Mouse (Mus musculus): ENCODE measurements around the gene Sipa1l2. TPM values are rescaled to one million over a fixed set of nuclear protein-coding genes. Genes with fewer than 3 reads are reported as not detected.

Sipa1l2 gene
- polyA plus RNA-seq, 1 experiment from 2014 or later: 4.7 TPM

DNA sequence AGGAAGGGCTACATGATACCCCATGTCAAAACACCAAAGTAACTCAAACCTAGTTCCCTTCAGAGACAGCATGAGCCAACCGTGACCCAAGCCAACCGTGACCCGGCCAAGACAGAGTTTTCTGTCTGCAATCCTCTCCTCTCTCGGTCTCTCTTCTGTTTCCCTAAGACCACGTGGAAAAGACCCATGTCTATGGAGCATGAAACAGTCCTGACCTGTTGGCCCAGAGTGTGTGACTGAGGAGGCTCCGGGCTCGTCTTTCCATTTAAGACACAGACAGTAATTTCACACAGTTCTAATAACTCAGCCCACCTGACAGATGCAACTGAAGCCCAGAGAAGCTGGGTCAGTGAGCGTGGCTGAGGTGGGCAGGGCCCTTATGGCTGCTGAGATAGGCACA, 65.8 kb downstream of the Sipa1l2 start:
- DNase-seq (ENCODE audit: low spot score): no peak
- Histone ChIP-seq H3K9me3 (ENCODE audit: control insufficient read depth, low read length) (no peaks in the 10 kb centered on the region), H3K4me2 (no peak overlapping the region), H3K27me3 (replicated peaks; ENCODE audit: control insufficient read depth, insufficient read depth, low read length) (no peaks in the 10 kb centered on the region), H3K27ac (ENCODE audit: low read depth, low read length) (no peak overlapping the region), H3K9ac (ENCODE audit: low read depth, low read length) (no peak overlapping the region), H3K4me1 (replicated peaks; ENCODE audit: control insufficient read depth, insufficient read depth, low read length) (0 out of 2 replicates have a peak, but pooled peaks cover 16% of the 10 kb centered on the region), H3K4me3 (ENCODE audit: low read depth, low read length) (no peak overlapping the region), H3K36me3 (ENCODE audit: control insufficient read depth, insufficient read depth, low read length) (no peaks in the 10 kb centered on the region)
- 74% methylated on average over 8 of the region's 8 CpGs for WGBS
- no peak for ATAC-seq (replicated peaks; ENCODE audit: low FRiP score)

DNA sequence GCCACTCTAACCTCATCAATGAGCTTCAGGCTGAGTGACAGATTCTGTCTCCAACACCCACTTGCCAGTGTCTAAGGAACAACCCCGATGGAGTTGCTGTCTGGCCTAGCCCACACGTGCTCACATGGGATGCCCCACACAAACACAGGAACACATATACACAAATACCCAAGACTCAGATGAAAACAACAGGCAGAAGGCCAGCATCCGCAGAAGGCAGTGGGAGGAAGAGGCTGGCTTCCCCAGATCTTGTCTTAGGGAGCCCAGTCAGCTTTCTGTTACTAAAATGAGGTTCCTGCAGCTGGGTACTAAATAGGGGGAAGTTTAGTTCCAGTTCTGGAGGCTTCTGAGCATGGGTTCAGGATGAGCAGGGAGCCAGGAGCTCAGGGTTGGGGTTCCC, 66.8 kb downstream of the Sipa1l2 start:
- H3K4me1 ChIP-seq (replicated peaks; ENCODE audit: control insufficient read depth, insufficient read depth, low read length): 0 out of 2 replicates have a peak, but pooled peaks cover 18% of the 10 kb centered on the region
- no peak overlapping the region for H3K4me2 ChIP-seq
- no peaks in the 10 kb centered on the region for H3K27me3 ChIP-seq (replicated peaks; ENCODE audit: control insufficient read depth, insufficient read depth, low read length)
- ATAC-seq (replicated peaks; ENCODE audit: low FRiP score) (no peak), DNase-seq (ENCODE audit: low spot score) (no peak)
- 74% methylated on average over 3 of the region's 3 CpGs for WGBS
- H3K27ac ChIP-seq (ENCODE audit: low read depth, low read length): no peak overlapping the region
- no peaks in the 10 kb centered on the region for H3K9me3 ChIP-seq (ENCODE audit: control insufficient read depth, low read length)
- no peaks in the 10 kb centered on the region for H3K36me3 ChIP-seq (ENCODE audit: control insufficient read depth, insufficient read depth, low read length)
- no peak overlapping the region for H3K9ac ChIP-seq (ENCODE audit: low read depth, low read length)
- no peak overlapping the region for H3K4me3 ChIP-seq (ENCODE audit: low read depth, low read length)

DNA sequence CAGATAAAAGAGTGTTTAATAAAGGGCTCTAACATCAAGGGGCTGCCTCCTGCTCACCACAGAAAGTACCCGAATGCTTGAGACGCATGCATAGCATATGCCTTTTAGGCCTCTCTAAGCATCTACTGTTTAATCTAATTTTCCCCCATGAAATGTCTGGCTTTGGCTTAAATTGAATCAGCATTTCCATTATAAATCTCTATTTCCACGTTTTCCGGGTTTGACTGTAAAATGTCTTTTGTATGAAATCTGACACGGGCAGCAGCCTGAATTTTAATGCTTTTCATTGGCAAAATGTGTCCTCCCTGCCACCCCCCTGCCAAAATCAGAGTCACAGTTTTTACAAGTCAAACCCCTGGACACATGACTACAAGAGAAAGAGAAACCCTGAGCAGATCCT, 69.6 kb downstream of the Sipa1l2 start:
- 72% methylated on average over 5 of the region's 5 CpGs for WGBS
- Histone ChIP-seq H3K36me3 (ENCODE audit: control insufficient read depth, insufficient read depth, low read length) (no peaks in the 10 kb centered on the region), H3K4me3 (ENCODE audit: low read depth, low read length) (no peak overlapping the region), H3K4me2 (no peak overlapping the region), H3K4me1 (replicated peaks; ENCODE audit: control insufficient read depth, insufficient read depth, low read length) (0 out of 2 replicates have a peak, but pooled peaks cover 15% of the 10 kb centered on the region), H3K9me3 (ENCODE audit: control insufficient read depth, low read length) (no peaks in the 10 kb centered on the region), H3K27me3 (replicated peaks; ENCODE audit: control insufficient read depth, insufficient read depth, low read length) (no peaks in the 10 kb centered on the region), H3K9ac (ENCODE audit: low read depth, low read length) (no peak overlapping the region), H3K27ac (ENCODE audit: low read depth, low read length) (no peak overlapping the region)
- no peak for DNase-seq (ENCODE audit: low spot score)
- no peak for ATAC-seq (replicated peaks; ENCODE audit: low FRiP score)

DNA sequence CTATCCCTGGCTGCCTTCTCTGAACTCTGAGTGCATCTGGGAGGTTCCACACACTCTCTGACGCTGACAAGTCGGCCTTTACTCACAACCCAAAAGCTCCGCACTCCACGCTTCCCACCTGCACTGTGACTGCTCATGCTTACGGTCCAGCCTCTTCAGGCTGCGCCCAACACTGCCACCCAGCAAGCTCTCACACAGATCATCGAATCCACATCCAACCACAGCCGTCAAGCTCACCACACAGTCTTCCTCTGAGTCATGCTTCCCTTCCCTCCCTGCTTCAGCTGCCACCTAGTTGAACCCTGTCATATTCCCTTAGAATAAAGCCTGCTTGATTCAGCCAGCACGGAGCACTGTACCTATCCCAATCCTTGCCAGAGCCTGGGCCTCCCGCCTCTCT, 71.1 kb downstream of the Sipa1l2 start:
- WGBS: 58% methylated on average over 10 of the region's 10 CpGs
- no peaks in the 10 kb centered on the region for H3K9me3 ChIP-seq (ENCODE audit: control insufficient read depth, low read length)
- H3K27me3 ChIP-seq (replicated peaks; ENCODE audit: control insufficient read depth, insufficient read depth, low read length): no peaks in the 10 kb centered on the region
- no peak overlapping the region for H3K27ac ChIP-seq (ENCODE audit: low read depth, low read length)
- 0 out of 2 replicates have a peak, but pooled peaks cover 3% of the 10 kb centered on the region for H3K4me1 ChIP-seq (replicated peaks; ENCODE audit: control insufficient read depth, insufficient read depth, low read length)
- no peak overlapping the region for H3K9ac ChIP-seq (ENCODE audit: low read depth, low read length)
- no peak for DNase-seq (ENCODE audit: low spot score)
- no peak overlapping the region for H3K4me2 ChIP-seq
- no peaks in the 10 kb centered on the region for H3K36me3 ChIP-seq (ENCODE audit: control insufficient read depth, insufficient read depth, low read length)
- no peak for ATAC-seq (replicated peaks; ENCODE audit: low FRiP score)
- no peak overlapping the region for H3K4me3 ChIP-seq (ENCODE audit: low read depth, low read length)

DNA sequence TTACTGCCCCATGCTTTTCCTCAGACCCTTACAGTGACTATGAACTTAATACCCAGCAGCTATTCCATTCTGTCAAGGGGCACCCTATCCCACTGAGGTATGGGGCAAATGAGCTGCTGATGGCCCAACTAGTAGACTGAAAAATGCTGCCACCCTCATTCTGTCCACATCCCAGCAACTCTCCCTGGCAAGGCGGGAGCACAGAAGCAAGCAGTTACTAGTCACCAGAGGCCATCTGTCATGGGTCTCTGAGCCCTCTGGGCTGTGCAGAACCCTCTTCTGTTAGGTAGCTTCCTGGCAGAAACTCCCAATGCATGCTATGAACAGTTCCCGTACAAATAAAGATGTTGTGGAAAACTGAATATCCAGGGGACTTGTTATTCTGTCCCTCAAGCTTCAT, 74.1 kb downstream of the Sipa1l2 start:
- no peak for DNase-seq (ENCODE audit: low spot score)
- Histone ChIP-seq H3K36me3 (ENCODE audit: control insufficient read depth, insufficient read depth, low read length) (no peaks in the 10 kb centered on the region), H3K27ac (ENCODE audit: low read depth, low read length) (no peak overlapping the region), H3K9ac (ENCODE audit: low read depth, low read length) (no peak overlapping the region), H3K4me1 (replicated peaks; ENCODE audit: control insufficient read depth, insufficient read depth, low read length) (peaks cover 8% of the 10 kb centered on the region; the same call in 1 of the 2 replicates), H3K4me3 (ENCODE audit: low read depth, low read length) (no peak overlapping the region), H3K9me3 (ENCODE audit: control insufficient read depth, low read length) (no peaks in the 10 kb centered on the region), H3K27me3 (replicated peaks; ENCODE audit: control insufficient read depth, insufficient read depth, low read length) (no peaks in the 10 kb centered on the region), H3K4me2 (no peak overlapping the region)
- no peak for ATAC-seq (replicated peaks; ENCODE audit: low FRiP score)
- 79% methylated on average over 2 of the region's 2 CpGs for WGBS

DNA sequence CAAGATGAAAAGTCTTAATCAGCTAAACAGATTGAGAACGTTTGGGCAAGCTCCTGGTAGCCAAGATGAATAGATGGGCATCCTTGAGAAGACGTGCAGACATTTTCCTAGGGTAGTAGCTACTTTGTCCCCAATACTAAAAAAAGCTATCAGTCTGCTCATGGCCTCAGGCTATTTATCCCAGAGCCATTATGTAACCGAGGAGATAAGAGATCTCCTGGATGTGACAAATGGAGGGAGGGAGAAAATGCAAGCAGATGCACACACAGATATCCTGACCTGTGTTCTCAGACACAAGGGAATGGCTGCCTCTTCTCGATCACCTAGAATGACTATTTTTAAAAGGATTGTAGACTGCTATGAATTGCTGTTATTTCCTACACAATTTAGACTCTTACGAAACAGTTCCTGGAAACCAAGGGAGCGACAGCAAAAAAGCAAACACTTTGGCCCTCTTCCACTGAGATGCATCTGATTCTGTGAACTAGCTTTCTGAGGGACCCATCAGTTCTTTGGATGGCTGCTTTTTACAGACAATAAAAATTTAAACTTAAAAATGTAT, 76.3 kb downstream of the Sipa1l2 start:
- H3K36me3 ChIP-seq (ENCODE audit: control insufficient read depth, insufficient read depth, low read length): no peaks in the 10 kb centered on the region
- H3K9me3 ChIP-seq (ENCODE audit: control insufficient read depth, low read length): no peaks in the 10 kb centered on the region
- H3K9ac ChIP-seq (ENCODE audit: low read depth, low read length): no peak overlapping the region
- 54% methylated on average over 6 of the region's 6 CpGs for WGBS
- H3K27me3 ChIP-seq (replicated peaks; ENCODE audit: control insufficient read depth, insufficient read depth, low read length): no peaks in the 10 kb centered on the region
- no peak overlapping the region for H3K4me2 ChIP-seq
- ATAC-seq (replicated peaks; ENCODE audit: low FRiP score) (no peak), DNase-seq (ENCODE audit: low spot score) (no peak)
- no peak overlapping the region for H3K27ac ChIP-seq (ENCODE audit: low read depth, low read length)
- H3K4me3 ChIP-seq (ENCODE audit: low read depth, low read length): no peak overlapping the region
- H3K4me1 ChIP-seq (replicated peaks; ENCODE audit: control insufficient read depth, insufficient read depth, low read length): peaks cover 14% of the 10 kb centered on the region

DNA sequence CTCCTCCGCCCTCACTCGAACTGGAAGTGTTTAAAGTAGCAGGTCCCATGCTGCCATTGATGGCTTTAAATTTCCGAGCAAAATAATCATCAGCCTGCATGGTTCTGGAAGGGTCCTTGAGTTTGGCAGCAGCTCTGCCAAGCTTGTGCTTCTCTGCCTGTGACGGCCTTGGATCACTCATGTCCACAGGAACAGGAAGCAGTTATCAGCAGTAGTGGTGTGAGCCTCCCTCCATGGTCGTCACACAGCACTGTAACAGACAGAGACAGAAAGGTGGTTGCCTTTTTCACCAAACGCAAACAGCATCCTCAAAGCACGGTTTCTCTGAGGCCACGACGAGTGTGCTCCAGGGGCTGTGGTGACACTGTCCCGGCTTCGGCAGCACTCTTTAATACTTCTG, 77.2 kb downstream of the Sipa1l2 start:
- H3K4me3 ChIP-seq (ENCODE audit: low read depth, low read length): no peak overlapping the region
- H3K4me1 ChIP-seq (replicated peaks; ENCODE audit: control insufficient read depth, insufficient read depth, low read length): peaks cover 12% of the 10 kb centered on the region
- H3K36me3 ChIP-seq (ENCODE audit: control insufficient read depth, insufficient read depth, low read length): no peaks in the 10 kb centered on the region
- H3K9me3 ChIP-seq (ENCODE audit: control insufficient read depth, low read length): no peaks in the 10 kb centered on the region
- no peak for DNase-seq (ENCODE audit: low spot score)
- H3K4me2 ChIP-seq: no peak overlapping the region
- no peak for ATAC-seq (replicated peaks; ENCODE audit: low FRiP score)
- no peak overlapping the region for H3K9ac ChIP-seq (ENCODE audit: low read depth, low read length)
- no peaks in the 10 kb centered on the region for H3K27me3 ChIP-seq (replicated peaks; ENCODE audit: control insufficient read depth, insufficient read depth, low read length)
- 71% methylated on average over 11 of the region's 11 CpGs for WGBS
- H3K27ac ChIP-seq (ENCODE audit: low read depth, low read length): no peak overlapping the region

DNA sequence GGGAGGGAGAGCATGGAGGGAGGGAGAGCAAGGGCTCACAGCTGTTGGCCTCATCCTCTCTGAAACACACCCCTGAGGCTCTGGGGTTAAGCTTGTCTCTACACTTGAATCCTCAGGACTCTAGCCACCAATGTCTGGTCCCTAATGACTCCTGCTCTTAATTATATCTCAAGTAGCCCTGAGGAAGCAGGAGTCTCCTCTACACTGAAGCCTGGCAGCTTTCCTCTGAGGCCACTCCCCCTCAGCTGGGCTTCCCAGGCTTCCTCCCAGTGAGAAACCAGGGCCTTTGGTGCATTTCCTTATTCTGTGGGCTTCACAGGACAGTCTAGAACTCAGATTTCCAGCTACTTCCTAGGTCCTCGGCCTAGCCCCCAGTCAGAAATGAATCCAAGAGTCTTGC, 80.9 kb downstream of the Sipa1l2 start:
- H3K9ac ChIP-seq (ENCODE audit: low read depth, low read length): no peak overlapping the region
- WGBS: 48% methylated on average over 1 of the region's 1 CpGs
- no peaks in the 10 kb centered on the region for H3K27me3 ChIP-seq (replicated peaks; ENCODE audit: control insufficient read depth, insufficient read depth, low read length)
- DNase-seq (ENCODE audit: low spot score) (no peak), ATAC-seq (replicated peaks; ENCODE audit: low FRiP score) (no peak)
- H3K4me2 ChIP-seq: no peak overlapping the region
- peaks cover 12% of the 10 kb centered on the region for H3K4me1 ChIP-seq (replicated peaks; ENCODE audit: control insufficient read depth, insufficient read depth, low read length)
- no peaks in the 10 kb centered on the region for H3K9me3 ChIP-seq (ENCODE audit: control insufficient read depth, low read length)
- no peaks in the 10 kb centered on the region for H3K36me3 ChIP-seq (ENCODE audit: control insufficient read depth, insufficient read depth, low read length)
- H3K27ac ChIP-seq (ENCODE audit: low read depth, low read length): no peak overlapping the region
- H3K4me3 ChIP-seq (ENCODE audit: low read depth, low read length): no peak overlapping the region

DNA sequence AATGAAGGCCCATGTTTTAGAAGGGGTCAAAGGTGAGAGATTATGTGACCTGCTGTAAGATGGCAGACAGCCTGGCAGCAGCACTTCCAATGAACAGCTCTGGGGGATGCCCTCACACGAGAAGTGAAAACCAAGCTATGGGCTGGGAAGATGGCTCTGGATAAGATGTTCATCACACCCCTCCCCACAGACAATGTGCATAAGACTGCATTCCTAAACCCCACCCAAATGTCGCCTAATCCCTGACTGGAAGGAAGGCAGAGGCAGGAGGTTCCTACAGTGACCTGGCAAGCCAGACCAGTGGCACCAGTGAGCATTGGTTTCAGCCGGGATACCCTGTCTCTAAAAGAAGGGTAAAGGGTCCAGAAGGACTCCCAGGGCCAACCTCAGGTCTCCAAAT, 83.9 kb downstream of the Sipa1l2 start:
- Histone ChIP-seq H3K9me3 (ENCODE audit: control insufficient read depth, low read length) (no peaks in the 10 kb centered on the region), H3K9ac (ENCODE audit: low read depth, low read length) (no peak overlapping the region), H3K4me2 (no peak overlapping the region), H3K4me3 (ENCODE audit: low read depth, low read length) (no peak overlapping the region), H3K27ac (ENCODE audit: low read depth, low read length) (no peak overlapping the region), H3K36me3 (ENCODE audit: control insufficient read depth, insufficient read depth, low read length) (peaks cover 4% of the 10 kb centered on the region; the same call in 1 of the 2 replicates), H3K27me3 (replicated peaks; ENCODE audit: control insufficient read depth, insufficient read depth, low read length) (no peaks in the 10 kb centered on the region), H3K4me1 (replicated peaks; ENCODE audit: control insufficient read depth, insufficient read depth, low read length) (peaks cover 5% of the 10 kb centered on the region)
- ATAC-seq (replicated peaks; ENCODE audit: low FRiP score) (no peak), DNase-seq (ENCODE audit: low spot score) (no peak)
- 85% methylated on average over 3 of the region's 3 CpGs for WGBS

Measured in liver, embryonic 11.5 days (tissue).